Mouse (Mus musculus) lung, adult 2 months (tissue): ENCODE results near the gene Rnf180. TPM values are rescaled to one million over a fixed set of nuclear protein-coding genes. Genes with fewer than 3 reads are reported as not detected.

ENCODE experiments used
- DNase-seq: peaks from one replicate; pipeline ENCODE4 v3.0.0; 2022
- H3K4me1 ChIP-seq: fragments of 200-500 bp; 2 replicates; pipeline ENCODE4 v1.6.1; 2011; ENCODE audit warnings: low read length; ENCODE audit not compliant: control insufficient read depth, insufficient read depth
- H3K4me3 ChIP-seq: fragments of 200-500 bp; replicated peaks from 2 replicates; pipeline ENCODE3; 2011; ENCODE audit warnings: low read depth, mild to moderate bottlenecking, control low read depth, low read length; ENCODE audit errors: extremely low read depth
- CTCF ChIP-seq: fragments of 200-500 bp; IDR thresholded peaks from 2 replicates; pipeline ENCODE4 v1.5.1; 2011; ENCODE audit warnings: mild to moderate bottlenecking, low read length, control low read depth; ENCODE audit not compliant: insufficient read depth
- POLR2A ChIP-seq: fragments of 200-500 bp; IDR thresholded peaks from 2 replicates; pipeline ENCODE4 v1.6.1; 2011; ENCODE audit warnings: low read depth, mild to moderate bottlenecking, control low read depth, low read length, borderline replicate concordance; ENCODE audit errors: extremely low read depth
- WGBS: fragments of 180-500 bp; shearing (Covaris S2); methylation state at CpG from one replicate; pipeline ENCODE4 v1.1.7; 2018; 5-methylcytosine and 5-hydroxymethylcytosine counted together
- polyA plus RNA-seq: library from polyadenylated mRNA; depleted of rRNA; stranded (reverse); fragments of >200 nt; gene quantifications from 2 replicates; pipeline ENCODE4 v1.2.3, GENCODE M21; 2012

The Rnf180 gene
- polyA plus RNA-seq, 1 experiment, result 1.7 TPM

GRCm38 (mm10) chr13:105256757-105257433, 37.7 kb downstream of the Rnf180 start:
- TF ChIP-seq CTCF, result no peak
- TF ChIP-seq POLR2A, result no peak
- 81% methylated on average over 4 of the region's 4 CpGs for WGBS
- H3K4me3 ChIP-seq, result no peak overlapping the region
- no peaks in the 10 kb centered on the region for H3K4me1 ChIP-seq
- no peak for DNase-seq

- H3K4me3 ChIP-seq, result no peak overlapping the region
- TF ChIP-seq POLR2A, result no peak
- no peak for TF ChIP-seq CTCF
- DNase-seq, result no peak
- H3K4me1 ChIP-seq, result no peaks in the 10 kb centered on the region
- 67% methylated on average over 4 of the region's 4 CpGs for WGBS
Measured at GRCm38 (mm10) chr13:105250767-105251166, 43.8 kb downstream of the Rnf180 start.

- no peak for TF ChIP-seq CTCF
- TF ChIP-seq POLR2A, result no peak
- no peak overlapping the region for H3K4me3 ChIP-seq
- no peak for DNase-seq
- no peaks in the 10 kb centered on the region for H3K4me1 ChIP-seq
- WGBS, result 62% methylated on average over 9 of the region's 9 CpGs
Measured at GRCm38 (mm10) chr13:105250264-105250663, 44.4 kb downstream of the Rnf180 start.

- no peak overlapping the region for H3K4me3 ChIP-seq
- TF ChIP-seq POLR2A, result no peak
- no peak for TF ChIP-seq CTCF
- H3K4me1 ChIP-seq, result no peaks in the 10 kb centered on the region
- no peak for DNase-seq
- 77% methylated on average over 14 of the region's 14 CpGs for WGBS
Measured at GRCm38 (mm10) chr13:105249599-105249998, 45.0 kb downstream of the Rnf180 start.

GRCm38 (mm10) chr13:105247691-105248090, 46.9 kb downstream of the Rnf180 start:
- DNase-seq, result no peak
- Histone ChIP-seq H3K4me1 (no peaks in the 10 kb centered on the region), H3K4me3 (no peak overlapping the region)
- WGBS, result 80% methylated on average over 6 of the region's 6 CpGs
- TF ChIP-seq CTCF (no peak), POLR2A (no peak)

- Histone ChIP-seq H3K4me3 (no peak overlapping the region), H3K4me1 (no peaks in the 10 kb centered on the region)
- 65% methylated on average over 2 of the region's 2 CpGs for WGBS
- no peak for TF ChIP-seq POLR2A
- TF ChIP-seq CTCF, result no peak
- no peak for DNase-seq
Measured at GRCm38 (mm10) chr13:105240810-105241209, 53.8 kb downstream of the Rnf180 start.

- WGBS, result 71% methylated on average over 4 of the region's 4 CpGs
- H3K4me1 ChIP-seq, result no peaks in the 10 kb centered on the region
- H3K4me3 ChIP-seq, result no peak overlapping the region
- no peak for TF ChIP-seq POLR2A
- no peak for TF ChIP-seq CTCF
- DNase-seq, result no peak
Measured at GRCm38 (mm10) chr13:105227126-105227525, 67.5 kb downstream of the Rnf180 start.

- no peak for DNase-seq
- TF ChIP-seq POLR2A, result no peak
- no peak for TF ChIP-seq CTCF
- 50% methylated on average over 10 of the region's 10 CpGs for WGBS
- Histone ChIP-seq H3K4me3 (no peak overlapping the region), H3K4me1 (no peaks in the 10 kb centered on the region)
Measured at GRCm38 (mm10) chr13:105224048-105224447, 70.6 kb downstream of the Rnf180 start.

GRCm38 (mm10) chr13:105223147-105223546, 71.5 kb downstream of the Rnf180 start:
- Histone ChIP-seq H3K4me1 (no peaks in the 10 kb centered on the region), H3K4me3 (no peak overlapping the region)
- DNase-seq, result no peak
- WGBS, result 66% methylated on average over 3 of the region's 3 CpGs
- TF ChIP-seq POLR2A (no peak), CTCF (no peak)

GRCm38 (mm10) chr13:105222016-105222725, 72.4 kb downstream of the Rnf180 start:
- 90% methylated on average over 5 of the region's 5 CpGs for WGBS
- no peaks in the 10 kb centered on the region for H3K4me1 ChIP-seq
- H3K4me3 ChIP-seq, result no peak overlapping the region
- DNase-seq, result no peak
- TF ChIP-seq CTCF (no peak), POLR2A (no peak)
